Mouse (Mus musculus) brain, embryonic 14.5 days (tissue): ENCODE results near the gene Rpl39l.

Source experiments
- CTCF ChIP-seq: fragments of 200-500 bp; IDR thresholded peaks from 2 replicates; pipeline ENCODE4 v1.5.1; 2012; ENCODE audit warnings: inconsistent platforms, mild to moderate bottlenecking, moderate library complexity, borderline replicate concordance; ENCODE audit not compliant: insufficient read depth, insufficient read length; ENCODE audit errors: extremely low read depth
- POLR2A ChIP-seq: fragments of 200-500 bp; IDR thresholded peaks from 2 replicates; pipeline ENCODE4 v1.6.1; 2012; ENCODE audit warnings: mild to moderate bottlenecking, inconsistent platforms, borderline replicate concordance; ENCODE audit not compliant: poor library complexity, insufficient read depth, insufficient read length, severe bottlenecking; ENCODE audit errors: extremely low read depth

DNA sequence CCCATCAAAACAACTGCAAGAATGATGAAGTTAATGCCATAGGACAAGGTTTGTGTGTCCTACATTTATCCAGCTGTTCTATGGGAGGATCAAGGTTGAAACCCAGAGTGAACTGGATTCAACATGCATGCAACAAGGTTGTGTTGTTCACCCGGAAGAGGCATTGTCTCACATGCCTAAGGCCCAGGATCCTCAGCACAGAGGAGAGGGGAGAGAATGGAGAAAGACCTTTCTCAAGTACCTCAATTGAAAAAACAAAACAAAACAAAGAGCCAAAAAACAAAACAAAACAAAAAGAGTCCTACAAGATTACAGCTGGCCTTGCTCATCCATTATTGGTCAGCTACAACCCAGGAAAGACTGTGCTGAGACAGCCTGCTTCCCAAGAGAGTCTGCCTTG is 42.4 kb upstream of the Rpl39l start:
- no peak for TF ChIP-seq CTCF
- TF ChIP-seq POLR2A: no peak
